Mouse (Mus musculus) testis, adult 2 months (tissue): ENCODE measurements at regions not wholly inside any gene's neighbourhood (a gene's known extent, or its start where the extent isn't known, plus 50 kb on each side); places are given as distances from the start of the nearest gene placed in this dataset.

ENCODE experiments used
- CTCF ChIP-seq: fragments of 200-500 bp; IDR thresholded peaks from 2 replicates; pipeline ENCODE4 v1.5.1; 2012; ENCODE audit warnings: low read depth, mild to moderate bottlenecking, inconsistent platforms, low read length, moderate library complexity; ENCODE audit not compliant: control insufficient read depth, insufficient read depth, insufficient replicate concordance
- POLR2A ChIP-seq: fragments of 200-500 bp; IDR thresholded peaks from 2 replicates; pipeline ENCODE4 v1.6.1; 2012; ENCODE audit warnings: low read depth, mild to moderate bottlenecking, inconsistent platforms, low read length, moderate library complexity; ENCODE audit not compliant: control insufficient read depth

DNA sequence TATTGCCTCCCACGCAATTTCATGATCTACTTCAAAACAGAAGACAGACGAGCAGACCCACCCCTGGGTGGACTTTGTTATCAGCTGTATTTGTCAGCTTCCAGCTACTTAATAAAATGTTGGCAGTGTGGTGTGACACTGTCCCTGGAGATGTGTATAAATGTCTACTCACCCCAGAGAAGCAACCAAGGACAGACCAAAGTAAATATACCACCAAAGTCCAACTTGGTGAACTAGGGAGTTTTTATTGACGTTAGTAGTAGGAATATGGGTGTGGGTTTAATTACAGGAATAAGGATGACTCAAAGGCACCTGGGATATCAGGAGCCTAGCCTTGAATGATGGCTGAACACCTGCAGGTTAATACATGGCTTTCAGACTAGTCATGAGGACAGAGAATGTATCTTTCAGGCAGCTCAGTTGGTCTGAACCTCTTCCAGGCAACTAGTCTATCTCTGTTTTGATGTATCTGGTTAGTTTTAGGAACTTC is 86.2 kb upstream of the Shisa3 start:
- no peak for TF ChIP-seq CTCF
- TF ChIP-seq POLR2A, result no peak
